Mouse (Mus musculus) pancreas, adult 10 weeks (tissue): ENCODE data around the gene Gm10061. TPM values are rescaled to one million over a fixed set of nuclear protein-coding genes. Genes with fewer than 3 reads are reported as not detected.

Experiments
- polyA plus RNA-seq: library from polyadenylated mRNA; stranded (reverse); fragments of 350-450 nt; fragmentation: Illumina TruSeq; extraction: RNeasy Lipid Tissue Mini Kit (QIAGEN cat#74804); gene quantifications from one replicate; pipeline ENCODE4 v1.2.3, GENCODE M21; 2015; ENCODE audit warnings: low read depth, low replicate concordance; ENCODE audit not compliant: insufficient read depth

Gene Gm10061
- not detected for polyA plus RNA-seq

DNA sequence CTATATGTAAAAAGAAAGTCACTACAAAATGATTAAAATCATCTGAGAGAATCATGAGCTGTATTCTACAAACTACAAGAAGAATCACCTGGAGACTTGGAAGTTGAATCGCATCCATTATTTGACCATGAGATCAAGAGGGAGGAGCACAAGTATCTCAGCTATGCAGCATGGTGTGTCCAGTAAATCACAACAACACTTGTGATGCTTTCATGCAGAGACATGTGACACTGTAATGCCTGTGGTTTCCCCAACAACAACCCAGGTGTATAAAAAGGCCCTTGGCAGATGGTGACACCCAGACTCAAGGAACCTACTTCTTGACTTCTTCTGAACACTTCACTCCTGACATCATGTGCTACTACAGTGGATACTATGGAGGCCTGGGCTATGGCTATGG lies at the start of gene Gm10061:
Gm10061 (plus strand) TSS at position 301 of the 400 bp plus-strand sequence.

GRCm38 (mm10) chr16:89140551-89140950 lies 10.3 kb upstream of the Gm10061 start, which contains the start of gene Gm6358:
Gene Gm6358 (plus strand): TSS chr16:89140851.

GRCm38 (mm10) chr16:89157652-89158051 lies 6.8 kb downstream of the Gm10061 start, which contains the start of gene Gm9789:
Gene Gm9789 (plus strand): TSS chr16:89157952.

DNA sequence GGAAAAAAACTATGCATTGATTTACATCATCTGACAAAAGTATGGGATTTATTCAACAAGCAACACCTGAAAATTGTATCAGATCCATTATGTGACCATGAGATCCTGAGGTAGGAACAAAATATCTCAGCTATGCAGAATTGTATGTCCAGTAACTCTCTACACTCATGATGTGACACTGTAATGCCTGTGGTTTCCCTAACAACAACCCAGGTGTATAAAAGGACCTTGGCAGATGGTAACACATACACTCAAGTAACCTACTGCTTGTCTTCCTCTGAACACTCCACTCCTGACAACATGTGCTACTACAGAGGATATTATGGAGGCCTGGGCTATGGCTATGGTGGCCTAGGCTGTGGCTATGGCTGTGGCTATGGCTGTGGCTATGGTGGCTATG lies 18.3 kb downstream of the Gm10061 start, which contains the start of gene Gm7735:
Gm7735 (plus strand) TSS at position 301 of the 400 bp plus-strand sequence.

GRCm38 (mm10) chr16:89174435-89174834 lies 23.5 kb downstream of the Gm10061 start, which contains the start of gene 1110057P08Rik:
Gene 1110057P08Rik (plus strand): TSS chr16:89174735.

Other genes with a start within 250 kb of the Gm10061 start
- gene Krtap19-9b, start 218.8 kb upstream of the Gm10061 start, polyA plus RNA-seq, result not detected
- gene Krtap16-3, start 188.2 kb upstream of the Gm10061 start, polyA plus RNA-seq, result not detected
- not detected for gene Krtap22-2, start 140.3 kb upstream of the Gm10061 start, polyA plus RNA-seq
- gene Gm10229, start 135.8 kb upstream of the Gm10061 start, polyA plus RNA-seq, result not detected
- gene Krtap6-1, start 119.4 kb upstream of the Gm10061 start, polyA plus RNA-seq, result not detected
- not detected for gene Gm10228, start 109.6 kb upstream of the Gm10061 start, polyA plus RNA-seq
- not detected for gene Krtap6-5, start 103.2 kb upstream of the Gm10061 start, polyA plus RNA-seq
- gene 1110025L11Rik, start 87.1 kb upstream of the Gm10061 start, polyA plus RNA-seq, result not detected
- gene Krtap6-3, start 67.1 kb upstream of the Gm10061 start, polyA plus RNA-seq, result not detected
- not detected for gene Gm6358, start 10.2 kb upstream of the Gm10061 start, polyA plus RNA-seq
- not detected for gene Gm9789, start 6.9 kb downstream of the Gm10061 start, polyA plus RNA-seq
- gene Gm7735, start 18.4 kb downstream of the Gm10061 start, polyA plus RNA-seq, result not detected
- gene 1110057P08Rik, start 23.6 kb downstream of the Gm10061 start, polyA plus RNA-seq, result not detected
- gene Krtap20-2, start 54.8 kb downstream of the Gm10061 start, polyA plus RNA-seq, result not detected